Mouse (Mus musculus): Measurements from ENCODE around the gene Jmjd1c.

GRCm38 (mm10) chr10:67081206-67082007 lies 14.5 kb upstream of the Jmjd1c start:
- TF ChIP-seq CTCF (IDR thresholded peaks at IDR 0.05; ENCODE audit: control insufficient read depth, insufficient read depth, insufficient read length) = no peak
- TF ChIP-seq USF1 (IDR thresholded peaks at IDR 0.05; ENCODE audit: low read depth) = no peak
- no peak for TF ChIP-seq MYOD1 (IDR thresholded peaks at IDR 0.05; ENCODE audit: control insufficient read depth, insufficient read length, low read depth)
- no peak for TF ChIP-seq MAX (IDR thresholded peaks at IDR 0.05)
- TF ChIP-seq CEBPB (IDR thresholded peaks at IDR 0.05; ENCODE audit: low read depth) = no peak
- TF ChIP-seq FOSL1 (IDR thresholded peaks at IDR 0.05; ENCODE audit: insufficient read depth, low read length, poor library complexity, severe bottlenecking) = no peak
